In the genomic region with DNA sequence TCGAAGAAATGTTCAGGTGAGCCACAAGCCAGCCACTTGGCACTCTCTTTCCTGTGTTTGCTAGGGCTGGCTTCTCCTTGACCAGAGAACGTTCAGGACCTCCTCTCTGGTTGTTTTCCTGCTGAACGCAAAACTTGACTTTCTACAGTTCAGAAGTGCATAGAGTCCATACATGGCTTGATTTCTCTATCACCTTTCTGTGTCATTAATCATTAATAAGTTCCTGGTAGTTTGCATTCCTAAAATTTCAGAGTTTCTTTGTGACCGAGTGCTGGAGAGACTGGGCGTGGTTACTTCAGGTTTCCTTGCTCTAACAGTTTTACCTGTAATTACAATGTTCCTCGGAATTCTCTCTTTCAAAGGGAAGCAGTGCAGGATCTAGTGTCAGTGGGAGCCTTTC, we compare ENCODE assay signal across 12 mouse cellular contexts. TPM values are rescaled to one million over a fixed set of nuclear protein-coding genes. Genes with fewer than 3 reads are reported as not detected.
"Had no signal": no experiment of that assay in that cellular context is flagged by ENCODE, and none has a peak within 500 bp of the region (broad histone marks: within the 10 kb centered on the region; RNA-seq: fewer than 3 reads in every experiment).

No protein-coding gene starts in this region.

- H3K9ac ChIP-seq: liver, embryonic 15.5 days; midbrain, embryonic 13.5 days had no signal

- ATAC-seq: intestine, postnatal 0 days; midbrain, embryonic 13.5 days had no signal

- H3K36me3 ChIP-seq: limb, embryonic 10.5 days; liver, embryonic 15.5 days; midbrain, embryonic 13.5 days had no signal

- H3K9me3 ChIP-seq: limb, embryonic 10.5 days; liver, embryonic 15.5 days; midbrain, embryonic 13.5 days had no signal

- H3K4me2 ChIP-seq: liver, embryonic 11.5 days; liver, embryonic 15.5 days; midbrain, embryonic 13.5 days had no signal

- H3K27ac ChIP-seq: left cerebral cortex, adult 2 months; limb, embryonic 10.5 days; liver, embryonic 15.5 days; midbrain, embryonic 13.5 days had no signal

- H3K27me3 ChIP-seq: liver, embryonic 15.5 days; midbrain, embryonic 13.5 days had no signal

- H3K4me1 ChIP-seq: liver, embryonic 15.5 days; midbrain, embryonic 13.5 days had no signal

- H3K4me3 ChIP-seq: left cerebral cortex, adult 2 months; limb, embryonic 10.5 days; liver, embryonic 15.5 days; midbrain, embryonic 13.5 days had no signal

- DNase-seq: kidney, adult 9 months; kidney, postnatal 25 days; right cerebral cortex, postnatal 25 days; thymus, adult 18-20 months; thymus, postnatal 14 days had no signal

RNA-seq across cellular contexts. Expression of gene Kif6, which starts 27.0 kb away (rescaled TPM):
- total RNA-seq: megakaryocyte progenitor cell, adult 5-6 weeks had no signal
